Mouse (Mus musculus) liver, embryonic 11.5 days (tissue): Measurements from ENCODE around the gene Fat2. TPM values are rescaled to one million over a fixed set of nuclear protein-coding genes. Genes with fewer than 3 reads are reported as not detected.

ENCODE experiments used
- ATAC-seq: fragments of 200-750 bp; cut with Nextera tagmentation; replicated peaks from 2 replicates; pipeline ENCODE4 v1.8.0; 2017; ENCODE audit warnings: moderate number of reproducible peaks, mild to moderate bottlenecking, moderate TSS enrichment, moderate library complexity; ENCODE audit not compliant: low FRiP score
- DNase-seq: peaks from one replicate; pipeline ENCODE4 v3.0.0-alpha.2; 2017; ENCODE audit warnings: low spot score
- H3K27ac ChIP-seq: fragments of 300-500 bp; sonication (generic); 2 replicates; pipeline ENCODE4 v1.5.1; 2014; ENCODE audit warnings: mild to moderate bottlenecking, low read depth, low read length, control low read depth
- H3K27me3 ChIP-seq: fragments of 300-500 bp; sonication (generic); replicated peaks from 2 replicates; pipeline ENCODE4 v1.6.1; 2014; ENCODE audit warnings: low read length, mixed read lengths; ENCODE audit not compliant: control insufficient read depth, insufficient read depth
- H3K36me3 ChIP-seq: fragments of 300-500 bp; sonication (generic); 2 replicates; pipeline ENCODE4 v1.6.1; 2014; ENCODE audit warnings: mild to moderate bottlenecking, low read length, moderate library complexity, mixed read lengths; ENCODE audit not compliant: control insufficient read depth, insufficient read depth
- H3K4me1 ChIP-seq: fragments of 300-500 bp; sonication (generic); replicated peaks from 2 replicates; pipeline ENCODE4 v1.6.1; 2014; ENCODE audit warnings: low read length, mixed read lengths; ENCODE audit not compliant: control insufficient read depth, insufficient read depth
- H3K4me2 ChIP-seq: fragments of 300-500 bp; sonication (generic); 2 replicates; pipeline ENCODE4 v1.6.1; 2014; ENCODE audit warnings: mild to moderate bottlenecking, control low read depth, moderate library complexity
- H3K4me3 ChIP-seq: fragments of 300-500 bp; sonication (generic); 2 replicates; pipeline ENCODE4 v1.5.1; 2014; ENCODE audit warnings: low read depth, low read length, control low read depth
- H3K9ac ChIP-seq: fragments of 300-500 bp; sonication (generic); 2 replicates; pipeline ENCODE4 v1.6.1; 2014; ENCODE audit warnings: low read depth, low read length, control low read depth
- H3K9me3 ChIP-seq: fragments of 300-500 bp; sonication (generic); 2 replicates; pipeline ENCODE4 v1.6.1; 2016; ENCODE audit warnings: low read length, inconsistent platforms, mixed read lengths; ENCODE audit not compliant: control insufficient read depth
- WGBS: fragments of 180-500 bp; shearing (Covaris S2); extraction: QIAGEN DNeasy Blood & Tissue Kit; methylation state at CpG from one replicate; pipeline ENCODE4 v1.1.7; 2014; 5-methylcytosine and 5-hydroxymethylcytosine counted together
- polyA plus RNA-seq: library from polyadenylated mRNA; unstranded; fragments of >200 nt; fragmentation: Nextera tagmentation; extraction: Ambion mirVana; gene quantifications from 2 replicates; pipeline ENCODE4 v1.2.1, GENCODE M21; 2014

The Fat2 gene
- polyA plus RNA-seq, result not detected in 2 replicates

DNA sequence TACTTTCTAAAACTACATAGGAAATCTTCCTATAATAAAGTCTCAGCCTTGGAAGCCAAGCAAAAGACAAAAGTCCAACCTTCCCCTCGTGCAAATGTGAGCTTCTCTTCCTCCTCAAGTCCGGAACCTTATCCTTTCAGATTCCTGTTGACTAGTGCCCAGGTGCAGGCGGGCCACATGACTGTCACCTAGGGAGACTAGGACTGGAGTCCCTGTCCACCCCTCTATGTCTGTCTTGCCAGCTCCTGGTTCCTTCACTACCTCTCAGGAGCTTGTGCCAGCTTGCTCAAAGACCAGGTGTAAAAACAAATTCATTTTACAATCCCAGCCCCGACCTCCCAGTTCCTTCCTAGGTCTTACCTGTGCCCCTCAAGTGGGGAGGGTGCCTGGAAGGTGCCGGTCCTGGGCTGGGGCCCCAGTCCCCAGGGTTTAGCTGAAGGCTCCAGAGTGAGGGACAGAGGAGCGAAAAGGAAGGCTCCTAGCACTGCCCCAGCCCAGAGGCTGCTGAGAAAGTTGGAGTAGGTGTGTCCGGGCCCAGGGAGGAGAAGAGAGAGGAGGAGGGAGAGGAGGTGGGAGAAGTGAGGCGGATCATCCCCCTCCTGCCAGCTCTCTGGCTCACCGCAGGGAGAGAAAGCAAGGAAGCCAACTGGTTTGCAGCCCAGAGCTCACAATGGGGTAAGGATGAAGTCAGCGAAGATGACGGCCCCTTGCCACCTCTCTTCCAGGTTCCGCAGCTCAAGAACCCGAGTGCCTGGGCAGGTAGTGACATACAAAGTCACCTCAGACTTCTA is at the start of gene Fat2:
TSS of gene Fat2 (minus strand) at position 464 of the 791 bp plus-strand sequence.
- Histone ChIP-seq H3K4me2 (no peak within 1 kb of the TSS), H3K4me1 (no peaks in the 10 kb centered on the region), H3K9ac (no peak within 1 kb of the TSS), H3K27me3 (0 out of 2 replicates have a peak, but pooled peaks cover 3% of the 10 kb centered on the region), H3K36me3 (no peaks in the 10 kb centered on the region), H3K4me3 (no peak within 1 kb of the TSS), H3K27ac (no peak within 1 kb of the TSS), H3K9me3 (no peaks in the 10 kb centered on the region)
- DNase-seq, result no peak
- WGBS, result 43% methylated on average over 13 of the region's 13 CpGs
- ATAC-seq, result no peak

DNA sequence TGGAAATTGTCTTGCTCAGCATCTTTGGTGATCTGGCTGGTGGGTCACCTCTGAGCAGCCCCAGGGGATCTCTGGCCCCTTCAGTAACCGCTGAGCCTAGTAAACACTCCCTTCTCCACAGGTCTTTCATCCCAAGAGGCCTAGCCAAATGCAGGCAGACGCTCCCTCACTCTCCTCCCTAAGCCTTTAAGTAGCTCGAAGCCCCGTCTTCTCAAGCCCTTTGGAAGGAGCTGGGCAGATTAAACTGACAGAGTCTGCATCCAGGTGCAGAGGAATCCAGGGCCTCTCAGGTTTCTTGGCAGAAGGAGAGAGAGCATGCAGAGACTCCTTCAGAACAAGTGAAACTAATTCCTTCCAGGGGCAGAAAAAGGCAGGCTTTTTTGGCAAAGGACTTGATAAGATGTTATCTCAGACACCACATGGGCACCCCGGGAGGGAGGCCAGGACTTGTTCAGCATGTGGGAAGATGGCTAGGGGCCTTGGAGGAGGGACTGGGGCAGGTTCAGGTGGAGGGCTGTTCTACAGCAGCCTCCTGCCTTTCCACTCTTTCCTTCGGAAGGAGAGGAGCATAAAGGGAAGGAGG is 47.2 kb upstream of the Fat2 start:
- Histone ChIP-seq H3K27me3 (0 out of 2 replicates have a peak, but pooled peaks cover 8% of the 10 kb centered on the region), H3K36me3 (no peaks in the 10 kb centered on the region), H3K4me1 (no peaks in the 10 kb centered on the region), H3K27ac (no peak overlapping the region), H3K9ac (no peak overlapping the region), H3K4me2 (no peak overlapping the region), H3K4me3 (no peak overlapping the region), H3K9me3 (no peaks in the 10 kb centered on the region)
- 29% methylated on average over 6 of the region's 6 CpGs for WGBS
- ATAC-seq (no peak), DNase-seq (no peak)

DNA sequence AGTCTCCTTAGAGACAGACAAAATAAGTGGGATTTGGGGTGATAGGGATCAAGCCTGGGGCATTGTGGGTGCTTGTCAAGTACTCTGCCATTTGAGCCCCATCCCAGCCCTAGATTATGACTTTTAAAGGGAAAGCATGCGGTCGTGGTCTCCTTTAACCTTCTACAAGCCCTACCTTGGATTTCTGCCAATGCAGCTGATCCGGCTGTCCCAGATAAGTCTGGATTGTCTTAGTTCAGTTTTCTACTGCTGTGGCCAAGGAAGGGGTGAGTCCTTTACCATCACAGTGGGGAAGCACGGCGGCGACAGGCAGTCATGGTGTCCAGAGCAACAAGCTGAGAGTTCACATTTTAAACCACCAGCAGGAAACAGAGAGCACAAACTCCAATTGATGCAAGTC is 44.5 kb upstream of the Fat2 start:
- Histone ChIP-seq H3K27ac (no peak overlapping the region), H3K9ac (no peak overlapping the region), H3K4me2 (no peak overlapping the region), H3K4me1 (no peaks in the 10 kb centered on the region), H3K9me3 (no peaks in the 10 kb centered on the region), H3K36me3 (no peaks in the 10 kb centered on the region), H3K4me3 (no peak overlapping the region), H3K27me3 (0 out of 2 replicates have a peak, but pooled peaks cover 5% of the 10 kb centered on the region)
- 69% methylated on average over 6 of the region's 6 CpGs for WGBS
- no peak for DNase-seq
- ATAC-seq, result no peak

DNA sequence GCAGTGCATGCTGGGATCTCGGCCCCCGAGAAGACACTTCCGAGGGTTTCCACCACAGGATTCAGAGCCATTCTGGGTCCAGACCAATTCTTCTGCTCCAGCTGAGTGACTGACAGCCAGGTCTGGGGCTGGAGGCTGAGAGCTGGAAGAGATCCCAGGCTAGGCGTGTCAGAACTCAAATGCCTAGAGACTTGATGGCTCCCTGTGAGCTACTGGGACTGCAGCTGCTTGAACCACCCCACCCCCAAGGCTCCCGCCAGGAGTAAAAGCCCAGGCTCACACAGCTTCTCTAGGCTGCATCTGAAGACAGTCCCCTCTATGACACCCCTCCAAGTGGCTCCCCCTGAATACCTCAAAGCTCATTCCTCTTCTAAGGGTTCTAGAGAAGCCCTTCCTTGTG is 42.0 kb upstream of the Fat2 start:
- no peaks in the 10 kb centered on the region for H3K4me1 ChIP-seq
- H3K27me3 ChIP-seq, result no peaks in the 10 kb centered on the region
- H3K27ac ChIP-seq, result no peak overlapping the region
- no peak overlapping the region for H3K4me2 ChIP-seq
- H3K9me3 ChIP-seq, result no peaks in the 10 kb centered on the region
- H3K4me3 ChIP-seq, result no peak overlapping the region
- WGBS, result 58% methylated on average over 5 of the region's 5 CpGs
- no peaks in the 10 kb centered on the region for H3K36me3 ChIP-seq
- ATAC-seq (no peak), DNase-seq (no peak)
- H3K9ac ChIP-seq, result no peak overlapping the region

DNA sequence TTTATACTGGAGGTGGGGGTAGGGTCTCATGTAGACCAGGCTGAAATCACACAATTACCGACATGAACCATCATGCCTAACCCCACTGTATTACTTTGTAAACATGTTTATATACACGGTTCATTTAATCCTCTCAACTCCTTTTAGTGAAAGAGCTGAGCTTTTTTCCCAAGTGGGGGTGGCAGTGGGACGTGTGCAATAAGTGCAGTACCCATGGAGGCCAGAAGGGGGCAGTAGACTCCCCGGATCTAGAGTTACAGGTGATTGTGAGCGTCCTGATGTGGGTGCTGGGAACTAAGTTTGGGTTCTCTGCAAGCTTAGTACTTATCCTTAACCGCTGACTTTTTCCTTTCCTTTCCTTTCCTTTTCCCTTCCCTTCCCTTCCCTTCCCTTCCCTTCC is 37.5 kb upstream of the Fat2 start:
- Histone ChIP-seq H3K4me2 (no peak overlapping the region), H3K36me3 (no peaks in the 10 kb centered on the region), H3K9me3 (no peaks in the 10 kb centered on the region), H3K27me3 (no peaks in the 10 kb centered on the region), H3K4me3 (no peak overlapping the region), H3K9ac (no peak overlapping the region), H3K4me1 (no peaks in the 10 kb centered on the region), H3K27ac (no peak overlapping the region)
- no peak for DNase-seq
- no peak for ATAC-seq
- WGBS, result 43% methylated on average over 6 of the region's 6 CpGs

DNA sequence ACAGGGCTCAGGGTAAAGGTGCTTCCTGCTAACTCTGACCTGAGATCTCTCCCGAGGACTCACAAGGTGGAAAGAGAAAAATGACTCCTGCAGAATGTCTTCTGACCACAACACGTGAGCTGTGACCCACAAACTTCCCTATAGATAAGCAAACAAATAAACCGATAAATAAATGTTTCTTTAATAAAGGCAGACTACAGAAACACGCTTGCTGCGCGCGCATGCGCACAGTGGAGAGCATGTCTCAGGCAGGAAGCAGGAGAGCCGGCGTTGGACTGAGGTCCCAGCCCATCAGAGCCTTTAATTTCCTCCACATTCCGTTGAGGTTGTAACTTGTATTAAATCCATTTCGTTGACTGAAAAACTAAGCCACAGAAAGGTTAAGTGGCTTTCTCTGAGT is 37.0 kb upstream of the Fat2 start:
- no peaks in the 10 kb centered on the region for H3K9me3 ChIP-seq
- no peak for ATAC-seq
- WGBS, result 63% methylated on average over 12 of the region's 12 CpGs
- H3K27ac ChIP-seq, result no peak overlapping the region
- no peaks in the 10 kb centered on the region for H3K27me3 ChIP-seq
- no peak overlapping the region for H3K9ac ChIP-seq
- DNase-seq, result no peak
- no peaks in the 10 kb centered on the region for H3K36me3 ChIP-seq
- H3K4me2 ChIP-seq, result no peak overlapping the region
- no peak overlapping the region for H3K4me3 ChIP-seq
- no peaks in the 10 kb centered on the region for H3K4me1 ChIP-seq

DNA sequence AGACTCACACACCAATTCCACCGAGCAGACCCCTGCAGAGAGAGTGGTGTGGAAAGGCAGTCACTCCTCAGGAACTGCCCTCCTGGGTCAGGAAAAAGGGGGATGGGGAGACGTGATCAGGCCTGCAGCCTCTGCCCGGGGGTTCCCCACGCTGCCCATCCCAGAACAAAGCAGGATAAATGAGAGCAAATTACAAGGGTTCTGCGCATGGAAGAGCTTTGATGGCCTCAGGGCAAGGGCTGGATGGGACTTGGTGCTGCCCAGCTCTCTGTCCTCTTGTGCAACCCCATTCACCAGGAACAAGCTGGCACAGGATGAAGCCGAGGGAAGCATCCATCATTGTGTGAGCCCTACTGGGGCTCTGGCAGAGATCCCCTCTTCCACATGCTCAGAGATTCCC is 35.6 kb upstream of the Fat2 start:
- no peaks in the 10 kb centered on the region for H3K4me1 ChIP-seq

DNA sequence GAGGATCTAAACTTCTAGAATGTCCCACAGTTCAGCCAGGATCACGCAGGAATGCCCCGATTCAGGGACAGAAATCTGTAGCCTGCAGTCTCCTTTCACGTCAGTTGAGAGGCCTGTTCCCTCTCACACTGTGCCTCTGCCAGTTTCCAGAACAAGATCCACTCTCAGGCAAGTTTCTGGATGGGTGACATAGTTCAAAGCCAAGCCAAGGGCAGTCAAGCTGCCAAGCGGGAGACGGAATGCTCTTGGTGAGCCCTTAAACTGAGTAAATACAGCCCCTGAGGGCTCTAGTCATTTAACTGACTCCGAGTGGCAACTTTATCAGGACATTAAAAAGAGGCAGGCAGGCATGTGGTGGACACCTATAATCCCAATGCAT is 32.7 kb upstream of the Fat2 start:
- no peak for ATAC-seq
- no peaks in the 10 kb centered on the region for H3K4me1 ChIP-seq
- no peak overlapping the region for H3K4me3 ChIP-seq
- no peaks in the 10 kb centered on the region for H3K36me3 ChIP-seq
- H3K27me3 ChIP-seq, result no peaks in the 10 kb centered on the region
- no peak overlapping the region for H3K4me2 ChIP-seq
- H3K27ac ChIP-seq, result no peak overlapping the region
- 72% methylated on average over 6 of the region's 6 CpGs for WGBS
- no peak for DNase-seq
- no peak overlapping the region for H3K9ac ChIP-seq
- H3K9me3 ChIP-seq, result no peaks in the 10 kb centered on the region

More for the DNA sequence above, 35.6 kb upstream of the Fat2 start:
- 58% methylated on average over 6 of the region's 6 CpGs for WGBS
- H3K36me3 ChIP-seq, result no peaks in the 10 kb centered on the region
- H3K9me3 ChIP-seq, result no peaks in the 10 kb centered on the region
- H3K4me3 ChIP-seq, result no peak overlapping the region
- H3K4me2 ChIP-seq, result no peak overlapping the region
- no peak overlapping the region for H3K9ac ChIP-seq
- no peak overlapping the region for H3K27ac ChIP-seq
- no peak for ATAC-seq
- no peak for DNase-seq
- H3K27me3 ChIP-seq, result no peaks in the 10 kb centered on the region
